Mouse (Mus musculus) cerebellum, adult 2 months (tissue): ENCODE measurements around the gene Lsm8. TPM values are rescaled to one million over a fixed set of nuclear protein-coding genes. Genes with fewer than 3 reads are reported as not detected.
"Not testable (repeated sequence)": the region's sequence is repeated elsewhere in the genome, so short reads cannot be mapped to it uniquely, and the experiment has no call there.

Source experiments
- DNase-seq, 2 experiments: peaks; one replicate each; pipeline ENCODE4 v3.0.0; 2021
- H3K27ac ChIP-seq: fragments of 200-500 bp; 2 replicates; pipeline ENCODE4 v1.5.1; 2012; ENCODE audit warnings: low read length, control low read depth, inconsistent platforms; ENCODE audit not compliant: insufficient read depth
- H3K27me3 ChIP-seq: fragments of 200-500 bp; 2 replicates; pipeline ENCODE4 v1.6.1; 2012; ENCODE audit warnings: inconsistent platforms, mild to moderate bottlenecking, low read length, moderate library complexity; ENCODE audit not compliant: control insufficient read depth, insufficient read depth
- H3K4me1 ChIP-seq: fragments of 200-500 bp; 2 replicates; pipeline ENCODE4 v1.6.1; 2011; ENCODE audit warnings: low read length; ENCODE audit not compliant: control insufficient read depth, insufficient read depth
- H3K4me3 ChIP-seq: fragments of 200-500 bp; replicated peaks from 2 replicates; pipeline ENCODE3; 2011; ENCODE audit warnings: mild to moderate bottlenecking, low read depth, low read length, control low read depth; ENCODE audit not compliant: insufficient read depth
- CTCF ChIP-seq: fragments of 200-500 bp; IDR thresholded peaks from 2 replicates; pipeline ENCODE4 v1.5.1; 2011; ENCODE audit warnings: low read depth, mild to moderate bottlenecking, control low read depth, low read length, moderate library complexity, borderline replicate concordance; ENCODE audit not compliant: insufficient read depth
- POLR2A ChIP-seq: fragments of 200-500 bp; IDR thresholded peaks from 2 replicates; pipeline ENCODE4 v1.6.1; 2011; ENCODE audit warnings: low read length, control low read depth, borderline replicate concordance; ENCODE audit not compliant: insufficient read depth
- WGBS: fragments of 180-500 bp; shearing (Covaris S2); methylation state at CpG from one replicate; pipeline ENCODE4 v1.1.7; 2018; 5-methylcytosine and 5-hydroxymethylcytosine counted together
- polyA plus RNA-seq: library from polyadenylated mRNA; depleted of rRNA; stranded (reverse); fragments of >200 nt; gene quantifications from 2 replicates; pipeline ENCODE4 v1.2.3, GENCODE M21; 2012; rRNA removed

Gene Lsm8
- polyA plus RNA-seq, result 36.6 and 40.1 TPM in 2 replicates

DNA sequence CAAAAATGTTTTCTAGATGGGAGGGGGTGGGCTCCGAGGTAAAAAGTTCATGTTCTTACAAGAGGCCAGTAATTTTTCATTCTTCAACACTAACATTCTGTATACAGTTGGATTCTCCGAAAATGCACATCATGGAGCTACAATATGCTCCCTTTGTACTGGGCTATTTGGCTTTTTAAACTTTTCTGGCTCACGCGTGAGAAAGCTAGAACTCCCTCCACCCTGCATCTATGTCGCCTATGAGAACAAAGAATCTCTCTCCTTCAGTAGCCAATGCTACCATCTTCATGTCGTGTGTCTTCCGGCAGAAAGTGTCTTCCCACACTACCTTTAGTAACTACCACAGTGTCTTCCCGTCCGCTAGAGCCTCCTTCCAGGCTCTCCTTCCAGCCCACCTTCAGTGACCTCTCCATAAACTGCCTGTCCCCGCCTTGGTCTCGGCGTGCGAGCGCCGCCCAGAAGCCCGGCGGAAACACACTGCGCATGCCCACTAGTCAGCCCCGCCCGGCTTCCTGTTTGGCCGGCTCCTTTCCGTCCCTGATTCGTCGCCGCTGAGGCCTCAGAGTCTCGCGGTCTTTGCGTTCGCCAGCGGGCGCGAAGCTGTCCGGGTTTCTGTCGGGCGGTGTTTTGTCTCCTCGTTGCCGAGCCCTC is at the start of gene Lsm8:
TSS of gene Lsm8 (plus strand) at position 529 of the 651 bp plus-strand sequence.
- H3K27me3 ChIP-seq, result no peaks in the 10 kb centered on the region
- under 1% methylated on average over 37 of the region's 37 CpGs for WGBS
- H3K4me3 ChIP-seq, result peak within 1 kb of the TSS; percentile 94
- H3K27ac ChIP-seq, result peak within 1 kb of the TSS; percentile 82
- DNase-seq, result peak; percentile 95
- no peaks in the 10 kb centered on the region for H3K4me1 ChIP-seq
- peak; percentile 85; the same call in 1 of the 2 replicates for TF ChIP-seq POLR2A
- TF ChIP-seq CTCF, result no peak

DNA sequence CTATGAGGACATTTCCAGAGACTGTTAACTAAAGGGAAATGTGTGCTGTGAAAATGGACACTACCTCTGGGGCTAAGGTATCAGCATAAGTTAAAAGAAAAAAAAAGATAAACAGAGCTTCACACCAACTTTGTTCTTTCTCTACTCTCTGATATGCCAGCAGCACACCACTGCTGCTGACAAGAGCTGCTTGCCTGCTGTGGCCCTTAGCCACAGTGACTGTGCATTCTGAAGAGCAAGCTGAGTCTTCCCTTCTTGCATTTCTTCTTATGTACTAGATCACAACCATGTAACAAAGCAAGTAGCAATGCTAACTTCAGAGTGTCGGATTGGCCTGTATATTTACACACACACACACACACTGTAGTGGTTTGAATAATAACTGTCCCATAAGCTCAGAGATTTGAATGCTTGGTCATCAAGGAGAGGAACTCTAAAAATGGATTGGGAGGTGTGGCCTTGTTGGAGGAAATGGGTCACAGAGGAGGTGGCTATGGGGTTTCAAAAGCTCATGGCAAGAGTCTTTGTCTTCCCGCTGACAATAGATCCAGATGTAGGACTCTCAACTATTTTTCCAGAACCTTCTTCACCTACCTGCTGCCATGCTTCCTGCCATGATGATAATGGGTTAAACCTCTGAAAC is 47.4 kb upstream of the Lsm8 start:
- Histone ChIP-seq H3K27me3 (no peaks in the 10 kb centered on the region), H3K4me1 (no peaks in the 10 kb centered on the region), H3K4me3 (no peak overlapping the region), H3K27ac (no peak overlapping the region)
- 94% methylated on average over 2 of the region's 2 CpGs for WGBS
- no peak for DNase-seq
- TF ChIP-seq POLR2A (no peak), CTCF (no peak)

DNA sequence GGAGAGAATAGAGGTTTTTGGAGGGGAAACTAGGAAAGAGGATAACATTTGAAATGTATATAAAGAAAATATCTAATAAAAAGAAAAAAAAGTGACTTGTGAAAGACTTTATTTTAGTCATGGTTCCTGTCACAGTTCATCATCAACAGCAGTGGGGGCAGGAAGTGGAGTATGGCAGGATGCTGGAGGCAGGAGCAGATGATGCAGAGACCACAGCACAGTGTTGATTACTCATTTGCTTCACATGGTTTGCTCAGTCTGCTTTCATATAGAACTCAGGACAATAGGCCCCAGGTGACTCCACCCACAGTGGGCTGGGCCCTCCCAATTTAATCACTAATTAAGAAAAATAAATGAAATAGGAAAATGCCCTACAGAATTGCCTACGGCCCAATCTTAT is 35.8 kb upstream of the Lsm8 start:
- Histone ChIP-seq H3K27me3 (no peaks in the 10 kb centered on the region), H3K4me3 (no peak overlapping the region), H3K27ac (no peak overlapping the region), H3K4me1 (no peaks in the 10 kb centered on the region)
- TF ChIP-seq POLR2A (no peak), CTCF (no peak)
- DNase-seq, result no peak
- WGBS, result 100% methylated on average over 1 of the region's 1 CpGs

DNA sequence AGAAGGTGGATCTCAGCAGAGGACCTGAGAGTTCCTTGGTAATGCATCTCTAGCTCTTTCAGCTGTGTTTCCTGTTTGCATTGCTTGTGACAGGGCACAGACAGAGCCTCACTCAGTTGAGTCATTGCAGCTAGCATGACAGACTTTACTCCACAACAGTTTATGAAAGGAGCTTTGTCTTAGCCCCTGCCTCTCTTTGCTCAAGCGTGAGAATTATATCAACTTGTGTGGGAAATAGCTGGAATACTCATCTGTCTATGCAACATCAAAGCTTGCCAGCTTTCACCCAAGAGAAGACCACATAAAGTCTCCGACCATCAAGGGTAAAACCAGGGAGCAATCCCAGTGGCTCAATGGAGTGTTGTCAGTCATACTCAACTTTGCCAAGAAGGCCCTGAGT is 32.8 kb upstream of the Lsm8 start:
- WGBS, result 81% methylated on average over 2 of the region's 2 CpGs
- no peak for DNase-seq
- no peaks in the 10 kb centered on the region for H3K4me1 ChIP-seq
- no peak for TF ChIP-seq CTCF
- no peak for TF ChIP-seq POLR2A
- H3K27me3 ChIP-seq, result no peaks in the 10 kb centered on the region
- no peak overlapping the region for H3K4me3 ChIP-seq
- no peak overlapping the region for H3K27ac ChIP-seq

DNA sequence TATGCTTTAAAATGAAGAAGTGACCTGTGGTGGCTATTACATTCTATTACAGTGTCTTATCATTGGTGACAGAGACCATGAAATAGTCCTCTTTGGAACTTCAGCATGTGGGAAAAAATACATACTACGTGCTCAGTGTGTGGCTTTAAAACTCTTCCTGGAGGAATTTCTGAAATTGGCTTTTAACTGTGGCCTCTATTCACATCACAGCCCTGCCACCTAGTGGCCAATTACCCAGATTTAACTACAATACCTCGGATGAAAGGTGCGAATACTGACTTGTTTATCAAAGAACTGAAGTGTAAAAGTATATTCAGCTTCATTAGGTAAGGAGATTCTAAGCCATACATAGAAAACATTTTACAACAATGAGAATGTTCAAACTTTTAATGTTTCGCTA is 29.0 kb upstream of the Lsm8 start:
- no peak overlapping the region for H3K27ac ChIP-seq
- H3K4me1 ChIP-seq, result no peaks in the 10 kb centered on the region
- TF ChIP-seq CTCF (peak; percentile 47; the same call in 1 of the 2 replicates), POLR2A (no peak)
- H3K27me3 ChIP-seq, result no peaks in the 10 kb centered on the region
- DNase-seq, result peak; percentile 43 to 48
- no peak overlapping the region for H3K4me3 ChIP-seq
- 11% methylated on average over 4 of the region's 4 CpGs for WGBS

DNA sequence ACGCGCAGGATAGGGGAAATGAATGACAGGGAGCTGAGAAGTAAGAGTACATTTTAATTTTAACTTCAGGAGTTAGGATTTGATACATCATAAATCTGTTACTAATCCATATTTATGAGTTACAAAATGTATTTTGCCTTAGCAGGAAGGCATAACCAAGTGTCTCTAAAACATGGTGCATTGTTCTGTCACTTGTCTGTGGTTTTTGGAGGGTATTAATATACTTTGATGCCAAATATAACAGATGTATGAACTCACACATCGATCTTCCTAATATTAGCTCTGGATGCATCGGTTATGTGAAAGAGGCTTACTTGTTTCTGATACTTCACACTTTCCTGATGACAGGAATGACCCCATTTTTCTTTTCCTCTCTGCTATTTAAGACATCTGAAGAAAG is 28.1 kb upstream of the Lsm8 start:
- no peaks in the 10 kb centered on the region for H3K27me3 ChIP-seq
- no peak for TF ChIP-seq CTCF
- TF ChIP-seq POLR2A, result no peak
- 51% methylated on average over 4 of the region's 4 CpGs for WGBS
- no peak overlapping the region for H3K27ac ChIP-seq
- DNase-seq, result no peak
- H3K4me1 ChIP-seq, result no peaks in the 10 kb centered on the region
- H3K4me3 ChIP-seq, result no peak overlapping the region

DNA sequence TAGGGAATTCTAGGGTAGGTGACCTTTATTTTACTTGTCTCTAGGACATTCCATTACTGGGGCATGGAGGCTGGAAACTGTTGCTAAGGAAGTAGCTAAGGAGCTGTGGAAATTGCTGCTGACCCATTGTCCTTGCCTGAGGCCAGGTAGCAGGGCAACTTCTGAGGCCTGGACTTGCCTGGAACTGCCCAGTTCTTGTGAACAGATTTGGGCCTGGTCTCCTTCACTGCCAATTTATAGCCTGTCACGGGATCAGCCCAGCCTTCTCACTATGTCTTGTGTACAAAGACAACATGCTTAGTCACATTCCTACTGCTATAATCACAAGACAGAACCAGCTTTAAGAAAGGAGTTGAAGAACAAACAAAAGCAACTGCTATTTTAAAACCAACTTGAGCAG is 25.6 kb upstream of the Lsm8 start:
- Histone ChIP-seq H3K4me3 (no peak overlapping the region), H3K27me3 (no peaks in the 10 kb centered on the region), H3K4me1 (no peaks in the 10 kb centered on the region), H3K27ac (no peak overlapping the region)
- WGBS, result 78% methylated on average over 1 of the region's 1 CpGs
- TF ChIP-seq CTCF (no peak), POLR2A (no peak)
- no peak for DNase-seq

DNA sequence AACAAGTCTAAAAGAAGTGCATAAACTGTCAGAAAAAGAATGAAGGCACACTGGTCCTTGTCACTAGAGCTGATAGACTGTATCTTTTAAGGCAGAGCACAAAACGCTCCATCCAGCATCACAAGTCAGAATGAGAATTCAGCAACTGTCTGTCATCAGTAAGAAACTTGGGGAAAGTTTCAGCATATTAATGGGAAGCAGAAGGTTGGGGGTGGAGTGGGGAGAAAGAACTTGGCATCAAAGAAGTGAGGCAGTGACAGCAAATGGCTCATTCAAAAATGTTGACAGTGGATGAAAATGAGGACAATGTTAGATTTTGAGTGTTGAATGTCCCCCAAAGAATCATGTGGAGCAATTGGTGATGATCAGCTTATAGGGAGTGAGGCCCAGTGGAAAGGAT is 15.4 kb upstream of the Lsm8 start:
- Histone ChIP-seq H3K27me3 (no peaks in the 10 kb centered on the region; the same call in 1 of the 2 replicates), H3K4me1 (no peaks in the 10 kb centered on the region), H3K4me3 (no peak overlapping the region), H3K27ac (no peak overlapping the region)
- WGBS, result 78% methylated on average over 1 of the region's 1 CpGs
- DNase-seq, result no peak
- TF ChIP-seq POLR2A (no peak), CTCF (no peak)

DNA sequence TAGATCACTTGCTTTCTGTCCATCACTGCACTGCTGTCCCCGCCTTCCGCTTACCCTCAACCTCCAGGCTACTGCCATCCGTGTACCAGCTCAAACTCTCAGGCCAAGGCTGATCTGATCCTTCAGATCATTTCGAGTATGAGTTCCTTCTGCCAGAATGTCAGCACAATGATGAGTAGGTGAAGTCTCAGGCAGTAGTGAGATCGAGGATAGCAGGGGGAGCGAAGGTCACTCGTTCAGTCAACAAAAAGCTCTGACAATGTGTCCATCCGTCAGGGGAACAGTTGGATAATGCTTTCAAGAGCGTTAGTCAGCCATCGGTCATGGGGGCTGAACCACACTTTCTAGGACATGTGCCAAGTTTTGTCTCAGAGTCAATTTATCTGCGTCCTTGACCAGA is 3.9 kb upstream of the Lsm8 start:
- not testable (repeated sequence) for H3K27me3 ChIP-seq, H3K4me3 ChIP-seq, H3K4me1 ChIP-seq, H3K27ac ChIP-seq, DNase-seq
- WGBS, result 53% methylated on average over 5 of the region's 11 CpGs

DNA sequence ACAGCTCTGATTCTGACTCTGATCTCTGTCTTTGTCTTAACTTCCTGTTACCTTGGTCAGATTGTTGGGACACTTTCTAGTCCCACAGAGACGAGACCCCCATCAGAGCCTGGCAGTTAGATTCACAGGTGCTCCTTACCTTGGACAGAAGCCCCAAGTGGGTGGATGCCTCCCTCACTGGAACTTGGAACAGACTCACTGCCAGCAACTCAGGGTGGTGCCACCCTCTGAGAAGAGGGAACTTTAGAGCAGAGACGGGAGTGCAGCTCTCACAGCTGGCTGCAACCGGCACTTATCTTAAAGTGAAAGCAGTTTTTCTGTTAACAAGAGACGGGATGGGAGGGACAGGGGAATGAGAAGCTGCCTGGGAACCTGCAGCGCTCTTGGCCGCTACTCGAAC is 2.8 kb upstream of the Lsm8 start:
- not testable (repeated sequence) for H3K4me3 ChIP-seq, DNase-seq, H3K27me3 ChIP-seq, H3K4me1 ChIP-seq, H3K27ac ChIP-seq
- WGBS, result 48% methylated on average over 6 of the region's 7 CpGs
